Mouse (Mus musculus) thymus, postnatal 4 days (tissue): ENCODE data around the gene Pithd1.

Experiments
- DNase-seq: peaks from one replicate; pipeline ENCODE4 v3.0.0; 2021

Gene Pithd1

DNA sequence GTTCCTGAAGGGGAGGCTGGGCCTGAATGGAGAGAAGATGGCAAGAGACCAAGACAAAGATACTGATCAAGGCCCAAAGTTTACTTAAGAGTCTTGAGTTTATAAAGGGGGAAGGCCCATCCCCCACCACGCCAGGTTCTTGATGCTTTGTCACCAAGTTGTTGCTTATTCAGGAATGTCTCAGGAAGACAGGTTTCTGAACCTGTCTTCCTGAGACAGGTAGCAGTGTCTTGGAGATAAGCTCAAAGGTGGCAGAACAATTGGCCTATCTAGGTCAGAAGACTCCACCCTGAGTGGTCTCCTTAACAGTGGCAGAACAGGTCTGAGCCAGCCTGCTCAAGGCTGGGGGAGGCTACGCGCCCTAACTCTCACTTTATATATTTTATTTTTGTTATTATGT lies 60.2 kb downstream of the Pithd1 start:
- DNase-seq: no peak

DNA sequence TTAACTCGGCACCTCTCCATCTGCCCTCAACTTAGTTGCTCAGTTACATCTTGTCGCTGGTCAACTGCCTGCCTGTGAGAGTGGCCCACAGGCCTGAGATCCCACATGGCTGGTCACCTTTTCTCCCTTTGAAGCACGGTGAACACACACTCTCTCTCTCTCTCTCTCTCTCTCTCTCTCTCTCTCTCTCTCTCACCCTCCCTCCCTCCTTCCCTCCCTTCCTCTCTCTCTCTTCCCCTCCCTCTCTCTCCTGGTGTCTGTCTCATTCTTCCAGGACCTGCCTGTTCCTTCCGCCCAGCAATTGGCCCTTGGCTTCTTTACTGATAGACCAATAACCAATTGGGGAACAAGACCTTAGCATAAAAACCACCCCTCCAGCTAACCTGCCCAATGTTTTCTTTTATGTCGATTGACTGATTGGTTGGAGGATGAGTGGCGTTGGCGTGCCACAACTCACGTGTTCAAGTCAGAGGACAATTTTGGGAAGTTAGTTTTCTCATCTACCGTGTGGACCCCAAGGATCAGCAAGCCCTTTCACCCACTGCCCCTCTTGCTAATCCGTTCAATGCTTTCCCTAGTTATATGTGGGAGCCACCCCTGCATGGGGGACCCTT lies 60.8 kb downstream of the Pithd1 start:
- no peak for DNase-seq
